Mouse (Mus musculus): ENCODE measurements around the gene Lrrk2. TPM values are rescaled to one million over a fixed set of nuclear protein-coding genes. Genes with fewer than 3 reads are reported as not detected.
A peak's percentile ranks its signal among the peaks of the same experiment; 100 is the strongest.

Lrrk2 gene
- polyA plus RNA-seq (2015; fragmentation: Nextera tagmentation; extraction: Ambion mirVana) = 6.5 and 7.9 TPM in 2 replicates

DNA sequence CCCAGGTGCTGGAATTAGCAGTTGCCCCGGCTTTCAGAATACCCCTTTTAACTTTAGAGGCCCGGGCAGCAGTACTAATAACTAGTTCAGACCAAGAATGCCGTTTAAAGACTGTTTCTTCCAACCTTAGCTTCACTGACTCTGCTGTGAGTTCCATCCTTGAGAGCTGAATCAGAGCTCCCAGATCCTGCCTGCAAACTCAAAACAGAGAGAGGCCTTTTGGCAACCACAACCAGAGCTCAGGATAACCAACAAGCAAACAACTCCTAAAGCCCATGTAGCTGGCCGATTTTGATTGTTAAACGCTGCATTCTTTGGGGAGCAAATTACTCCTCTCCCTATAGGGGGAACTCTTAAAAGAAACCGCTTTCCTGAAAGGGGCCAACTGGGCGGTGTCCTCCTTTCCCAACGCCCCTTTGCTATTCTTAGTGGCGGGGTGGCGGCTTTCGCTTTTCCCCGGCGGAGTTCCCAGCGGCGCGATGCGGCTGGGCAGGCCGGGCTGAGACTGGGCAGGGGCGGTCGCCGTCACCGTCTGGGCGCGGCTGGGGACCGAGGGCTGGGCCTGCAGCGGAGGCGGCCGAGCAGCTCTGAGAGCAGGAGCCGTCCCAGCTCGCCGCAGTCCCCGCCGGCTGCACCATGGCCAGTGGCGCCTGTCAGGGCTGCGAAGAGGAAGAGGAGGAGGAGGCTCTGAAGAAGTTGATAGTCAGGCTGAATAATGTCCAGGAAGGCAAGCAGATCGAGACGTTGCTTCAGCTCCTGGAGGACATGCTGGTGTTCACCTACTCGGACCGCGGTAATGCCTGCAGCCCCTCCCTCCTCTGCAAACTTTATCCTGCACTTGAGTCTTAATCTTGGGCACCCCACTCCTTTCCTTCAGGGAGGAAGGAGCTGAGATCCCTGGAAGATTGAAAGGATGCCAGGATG is at the start of gene Lrrk2:
TSS of gene Lrrk2 (plus strand) at position 531 of the 924 bp plus-strand sequence.
- Histone ChIP-seq H3K4me2 (peak within 1 kb of the TSS; percentile 62), H3K9ac (peak within 1 kb of the TSS; percentile 55), H3K27ac (peak within 1 kb of the TSS; percentile 86), H3K4me3 (peak within 1 kb of the TSS; percentile 58), H3K36me3 (no peaks in the 10 kb centered on the region), H3K27me3 (no peaks in the 10 kb centered on the region), H3K9me3 (no peaks in the 10 kb centered on the region), H3K4me1 (peaks cover 20% of the 10 kb centered on the region; the same call in 1 of the 2 replicates)
- peak; percentile 99 for ATAC-seq (ENCODE audit: borderline replicate concordance, extremely low read depth, low FRiP score, low TSS enrichment)
- 2% methylated on average over 40 of the region's 40 CpGs for WGBS

- H3K4me2 ChIP-seq = no peak overlapping the region
- 87% methylated on average over 2 of the region's 2 CpGs for WGBS
Measured at GRCm38 (mm10) chr15:91624475-91624874, 48.5 kb upstream of the Lrrk2 start.

DNA sequence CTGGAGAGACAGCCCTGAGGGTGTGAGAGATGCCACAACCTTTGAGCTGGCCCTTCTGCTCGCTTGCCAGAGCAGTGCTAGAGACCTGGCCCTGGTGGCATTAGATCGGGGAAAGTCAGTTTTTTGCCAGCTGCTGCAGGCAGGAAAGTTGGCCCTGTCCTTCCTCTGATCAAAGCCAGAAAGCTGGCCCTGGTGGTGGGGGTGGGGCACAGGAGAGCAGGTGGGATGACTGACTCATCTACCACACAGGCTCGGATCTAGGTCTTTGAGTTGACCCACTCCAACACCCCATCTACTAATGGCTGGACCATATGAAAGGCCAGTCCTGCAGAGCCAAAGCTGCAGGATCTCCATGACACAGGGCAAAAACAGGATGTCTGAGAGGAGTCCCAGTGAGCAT is 43.8 kb upstream of the Lrrk2 start:
- Histone ChIP-seq H3K36me3 (no peaks in the 10 kb centered on the region), H3K4me3 (no peak overlapping the region), H3K27ac (no peak overlapping the region), H3K27me3 (no peaks in the 10 kb centered on the region), H3K4me2 (no peak overlapping the region), H3K9me3 (no peaks in the 10 kb centered on the region), H3K4me1 (no peaks in the 10 kb centered on the region), H3K9ac (no peak overlapping the region)
- 64% methylated on average over 3 of the region's 3 CpGs for WGBS
- no peak for ATAC-seq (ENCODE audit: borderline replicate concordance, extremely low read depth, low FRiP score, low TSS enrichment)

More at GRCm38 (mm10) chr15:91624475-91624874, 48.5 kb upstream of the Lrrk2 start:
- no peaks in the 10 kb centered on the region for H3K9me3 ChIP-seq
- H3K27me3 ChIP-seq = no peaks in the 10 kb centered on the region
- no peak for ATAC-seq (ENCODE audit: borderline replicate concordance, extremely low read depth, low FRiP score, low TSS enrichment)
- no peak overlapping the region for H3K4me3 ChIP-seq
- no peak overlapping the region for H3K9ac ChIP-seq
- no peaks in the 10 kb centered on the region for H3K4me1 ChIP-seq
- no peaks in the 10 kb centered on the region for H3K36me3 ChIP-seq
- no peak overlapping the region for H3K27ac ChIP-seq

- no peaks in the 10 kb centered on the region for H3K36me3 ChIP-seq
- H3K9ac ChIP-seq = no peak overlapping the region
- H3K4me2 ChIP-seq = no peak overlapping the region
- no peak overlapping the region for H3K27ac ChIP-seq
- no peak for ATAC-seq (ENCODE audit: borderline replicate concordance, extremely low read depth, low FRiP score, low TSS enrichment)
- H3K9me3 ChIP-seq = no peaks in the 10 kb centered on the region
- H3K4me3 ChIP-seq = no peak overlapping the region
- WGBS = 82% methylated on average over 4 of the region's 4 CpGs
- H3K27me3 ChIP-seq = no peaks in the 10 kb centered on the region
- no peaks in the 10 kb centered on the region for H3K4me1 ChIP-seq
Measured at GRCm38 (mm10) chr15:91632473-91632872, 40.5 kb upstream of the Lrrk2 start.

DNA sequence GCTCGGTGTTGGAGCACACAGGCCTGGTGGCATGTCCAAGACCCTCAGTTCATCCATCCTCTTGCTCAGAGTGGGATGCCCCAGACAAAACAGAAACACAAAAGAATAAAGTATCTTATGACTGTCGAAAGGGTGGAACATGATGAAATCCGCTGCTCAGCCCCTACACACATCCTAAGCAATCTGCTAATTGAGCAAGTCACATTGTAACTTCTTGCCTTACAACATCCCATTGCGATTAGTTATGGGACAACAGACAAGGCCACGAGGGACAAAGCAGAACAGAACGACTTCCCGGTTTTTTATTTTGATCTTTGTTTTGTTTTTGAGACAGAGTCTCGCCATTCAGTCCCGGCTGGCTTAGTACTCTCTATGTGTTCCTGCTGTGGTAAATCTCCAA is 39.9 kb upstream of the Lrrk2 start:
- no peak overlapping the region for H3K4me2 ChIP-seq
- no peaks in the 10 kb centered on the region for H3K9me3 ChIP-seq
- 82% methylated on average over 9 of the region's 9 CpGs for WGBS
- no peaks in the 10 kb centered on the region for H3K4me1 ChIP-seq
- H3K36me3 ChIP-seq = no peaks in the 10 kb centered on the region
- no peak for ATAC-seq (ENCODE audit: borderline replicate concordance, extremely low read depth, low FRiP score, low TSS enrichment)
- H3K4me3 ChIP-seq = no peak overlapping the region
- H3K9ac ChIP-seq = no peak overlapping the region
- no peaks in the 10 kb centered on the region for H3K27me3 ChIP-seq
- H3K27ac ChIP-seq = no peak overlapping the region

DNA sequence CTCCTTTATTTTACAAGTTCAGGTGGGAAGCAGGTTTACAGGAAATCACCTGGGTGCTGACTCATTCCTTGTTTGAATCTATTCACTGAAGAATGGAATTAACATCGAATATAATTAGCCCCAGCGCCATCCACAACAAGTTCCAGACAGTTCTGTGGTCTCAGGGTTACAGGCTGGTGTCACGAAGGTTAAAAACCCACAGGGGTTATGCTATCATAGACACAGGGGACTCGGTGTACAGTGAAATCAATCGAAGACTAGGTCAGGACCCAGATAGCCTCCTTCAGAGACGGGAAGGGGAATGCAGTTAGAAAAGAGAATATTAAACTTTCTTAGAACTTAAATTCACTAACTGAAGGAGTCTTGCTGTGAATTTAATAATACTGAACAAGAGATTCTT is 39.2 kb upstream of the Lrrk2 start:
- Histone ChIP-seq H3K9me3 (no peaks in the 10 kb centered on the region), H3K36me3 (no peaks in the 10 kb centered on the region), H3K4me3 (no peak overlapping the region), H3K4me1 (no peaks in the 10 kb centered on the region), H3K4me2 (no peak overlapping the region), H3K27ac (no peak overlapping the region), H3K9ac (no peak overlapping the region), H3K27me3 (no peaks in the 10 kb centered on the region)
- WGBS = 63% methylated on average over 6 of the region's 6 CpGs
- no peak for ATAC-seq (ENCODE audit: borderline replicate concordance, extremely low read depth, low FRiP score, low TSS enrichment)

DNA sequence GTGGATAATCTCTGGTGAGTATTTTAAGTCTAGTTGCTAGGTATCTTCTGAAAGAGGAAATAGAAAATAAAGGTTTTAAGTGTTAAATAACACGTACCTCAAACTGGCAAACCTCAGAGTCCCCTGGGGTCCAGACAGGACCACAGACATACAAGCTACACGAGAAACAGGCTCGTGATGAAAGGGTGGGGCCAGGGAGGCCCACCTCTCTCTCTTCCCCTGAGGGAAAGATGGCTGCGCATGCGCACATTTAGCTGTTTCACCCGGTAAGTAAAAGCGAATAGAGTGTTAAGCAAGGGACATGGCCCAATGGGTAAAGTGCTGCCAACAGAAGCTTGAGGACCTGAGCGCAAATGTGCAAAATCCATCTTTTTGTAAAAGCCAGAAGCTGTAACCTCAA is 38.7 kb upstream of the Lrrk2 start:
- no peak overlapping the region for H3K4me2 ChIP-seq
- no peaks in the 10 kb centered on the region for H3K36me3 ChIP-seq
- H3K9me3 ChIP-seq = no peaks in the 10 kb centered on the region
- no peaks in the 10 kb centered on the region for H3K4me1 ChIP-seq
- H3K27ac ChIP-seq = no peak overlapping the region
- no peak for ATAC-seq (ENCODE audit: borderline replicate concordance, extremely low read depth, low FRiP score, low TSS enrichment)
- H3K4me3 ChIP-seq = no peak overlapping the region
- WGBS = 77% methylated on average over 8 of the region's 8 CpGs
- no peak overlapping the region for H3K9ac ChIP-seq
- H3K27me3 ChIP-seq = no peaks in the 10 kb centered on the region

GRCm38 (mm10) chr15:91641631-91642030 is 31.3 kb upstream of the Lrrk2 start:
- Histone ChIP-seq H3K27me3 (no peaks in the 10 kb centered on the region), H3K9me3 (no peaks in the 10 kb centered on the region), H3K9ac (no peak overlapping the region), H3K4me2 (no peak overlapping the region), H3K4me3 (no peak overlapping the region), H3K27ac (no peak overlapping the region), H3K4me1 (no peaks in the 10 kb centered on the region), H3K36me3 (no peaks in the 10 kb centered on the region)
- no peak for ATAC-seq (ENCODE audit: borderline replicate concordance, extremely low read depth, low FRiP score, low TSS enrichment)
- 70% methylated on average over 3 of the region's 3 CpGs for WGBS

DNA sequence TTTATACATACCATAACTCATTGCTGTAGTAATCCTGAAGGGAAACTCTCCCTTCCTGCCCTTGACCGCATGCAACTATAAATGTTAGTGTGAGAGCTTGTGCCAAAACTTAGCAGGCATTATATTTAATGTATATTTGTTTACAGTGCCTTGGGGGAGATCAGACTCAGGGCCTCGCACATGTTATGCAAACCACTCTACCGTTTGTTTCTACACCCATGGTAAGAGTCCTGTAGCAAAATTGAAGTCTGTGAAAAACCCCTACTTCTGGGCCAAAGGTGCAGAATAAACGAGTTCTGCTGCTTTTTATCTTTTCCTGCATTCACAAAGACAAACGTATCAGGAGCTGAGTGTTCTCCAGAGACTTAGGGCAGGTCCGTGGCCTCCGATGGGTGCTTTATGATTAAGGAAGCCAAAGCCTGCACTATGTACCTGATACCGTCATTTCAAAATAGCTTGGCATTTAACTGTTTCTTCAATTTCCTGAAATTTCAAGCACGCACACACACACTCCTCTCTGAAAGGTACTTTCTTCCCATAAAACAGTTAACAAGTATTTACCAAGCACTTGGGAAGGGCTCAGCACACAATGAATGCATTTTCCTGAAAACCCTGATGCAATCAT is 30.2 kb upstream of the Lrrk2 start:
- H3K4me2 ChIP-seq = no peak overlapping the region
- H3K27ac ChIP-seq = peak overlapping the region; percentile 43
- ATAC-seq (ENCODE audit: borderline replicate concordance, extremely low read depth, low FRiP score, low TSS enrichment) = peak; percentile 65; the same call in 1 of the 2 replicates
- H3K4me1 ChIP-seq = no peaks in the 10 kb centered on the region
- H3K9me3 ChIP-seq = no peaks in the 10 kb centered on the region
- H3K36me3 ChIP-seq = no peaks in the 10 kb centered on the region
- WGBS = 48% methylated on average over 9 of the region's 9 CpGs
- no peak overlapping the region for H3K4me3 ChIP-seq
- no peaks in the 10 kb centered on the region for H3K27me3 ChIP-seq
- no peak overlapping the region for H3K9ac ChIP-seq

DNA sequence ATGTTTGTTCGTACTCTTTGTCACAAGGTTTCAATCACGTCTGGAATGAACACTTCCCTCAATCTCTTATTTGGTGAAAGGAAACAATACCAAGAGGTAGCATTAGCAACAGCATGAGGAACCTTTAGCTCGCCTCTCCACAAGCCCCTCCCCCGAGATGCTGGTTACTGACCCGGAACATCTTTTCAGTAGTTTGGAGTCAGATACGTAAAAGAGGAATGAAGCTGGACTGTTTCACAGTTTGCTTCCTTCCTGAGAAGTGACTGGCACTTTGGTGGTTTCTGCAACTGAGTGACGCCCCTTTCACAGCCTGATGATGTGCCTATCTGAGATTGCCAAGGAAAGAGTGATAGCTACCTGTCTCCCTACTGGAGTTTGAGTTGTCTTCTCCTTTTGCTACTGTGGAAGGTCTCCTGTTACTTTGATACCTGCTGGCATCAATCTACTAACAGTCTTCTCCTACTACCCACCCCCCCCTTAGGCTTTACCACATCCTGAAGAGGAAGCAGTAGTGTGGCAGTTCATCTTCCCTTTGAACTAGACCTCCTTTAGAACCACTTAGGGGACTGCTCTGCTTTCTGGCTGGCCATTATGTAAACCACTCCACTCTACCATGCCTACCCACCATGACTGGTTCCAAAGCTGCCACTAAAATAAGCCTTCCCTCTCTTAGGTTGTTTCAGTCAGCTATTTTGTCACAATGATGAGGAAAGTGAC is 29.2 kb upstream of the Lrrk2 start:
- H3K4me1 ChIP-seq = no peaks in the 10 kb centered on the region
- ATAC-seq (ENCODE audit: borderline replicate concordance, extremely low read depth, low FRiP score, low TSS enrichment) = no peak
- H3K4me2 ChIP-seq = no peak overlapping the region
- no peaks in the 10 kb centered on the region for H3K9me3 ChIP-seq
- no peaks in the 10 kb centered on the region for H3K36me3 ChIP-seq
- no peak overlapping the region for H3K9ac ChIP-seq
- H3K27ac ChIP-seq = peak overlapping the region; percentile 43
- no peaks in the 10 kb centered on the region for H3K27me3 ChIP-seq
- 68% methylated on average over 7 of the region's 7 CpGs for WGBS
- H3K4me3 ChIP-seq = no peak overlapping the region

DNA sequence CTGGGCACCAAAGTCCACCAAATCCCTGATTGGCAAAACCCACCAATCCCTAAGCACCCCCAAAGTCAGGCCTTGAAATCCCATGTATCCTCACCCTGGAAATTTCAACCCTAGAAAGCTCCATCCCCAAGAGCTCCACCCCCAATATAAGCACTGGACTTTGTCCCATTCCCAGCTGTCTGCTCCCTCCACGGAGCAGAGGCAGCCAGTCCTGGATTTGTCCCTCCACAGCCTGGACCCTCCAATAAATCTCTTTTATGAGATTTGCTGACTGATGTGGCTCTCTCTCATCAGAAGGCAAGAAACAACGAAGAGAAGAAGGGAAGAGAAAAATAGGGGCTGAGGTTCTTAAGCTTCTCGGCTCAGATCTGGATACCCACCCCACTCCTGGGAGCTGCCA is 22.7 kb upstream of the Lrrk2 start:
- no peak overlapping the region for H3K4me3 ChIP-seq
- ATAC-seq (ENCODE audit: borderline replicate concordance, extremely low read depth, low FRiP score, low TSS enrichment) = no peak
- no peak overlapping the region for H3K9ac ChIP-seq
- no peaks in the 10 kb centered on the region for H3K9me3 ChIP-seq
- H3K27ac ChIP-seq = no peak overlapping the region
- H3K36me3 ChIP-seq = no peaks in the 10 kb centered on the region
- no peak overlapping the region for H3K4me2 ChIP-seq
- H3K27me3 ChIP-seq = no peaks in the 10 kb centered on the region
- no peaks in the 10 kb centered on the region for H3K4me1 ChIP-seq
- 63% methylated on average over 3 of the region's 3 CpGs for WGBS

- Histone ChIP-seq H3K9ac (no peak overlapping the region), H3K4me3 (no peak overlapping the region), H3K27me3 (no peaks in the 10 kb centered on the region), H3K36me3 (no peaks in the 10 kb centered on the region), H3K4me2 (no peak overlapping the region), H3K4me1 (no peaks in the 10 kb centered on the region), H3K9me3 (no peaks in the 10 kb centered on the region), H3K27ac (no peak overlapping the region)
- ATAC-seq (ENCODE audit: borderline replicate concordance, extremely low read depth, low FRiP score, low TSS enrichment) = no peak
- WGBS = 50% methylated on average over 7 of the region's 7 CpGs
Measured at GRCm38 (mm10) chr15:91651493-91651892, 21.5 kb upstream of the Lrrk2 start.
